Mouse (Mus musculus) adrenal gland, adult 18-20 months (tissue): ENCODE measurements around the gene Mylk3. TPM values are rescaled to one million over a fixed set of nuclear protein-coding genes. Genes with fewer than 3 reads are reported as not detected.

Experiments used
- DNase-seq, 2 experiments: peaks; one replicate each; pipeline ENCODE4 v3.0.0; 2021 to 2022; ENCODE audit warnings: low spot score in 2 of 2
- total RNA-seq, 2 experiments: library from RNA; stranded (reverse); gene quantifications; 1 replicate in 1 of 2; 2 replicates in 1 of 2; pipeline ENCODE4 v1.2.3; 2021

The Mylk3 gene
- total RNA-seq, 2 experiments from 2014 or later: 0.45 to 0.70 TPM

DNA sequence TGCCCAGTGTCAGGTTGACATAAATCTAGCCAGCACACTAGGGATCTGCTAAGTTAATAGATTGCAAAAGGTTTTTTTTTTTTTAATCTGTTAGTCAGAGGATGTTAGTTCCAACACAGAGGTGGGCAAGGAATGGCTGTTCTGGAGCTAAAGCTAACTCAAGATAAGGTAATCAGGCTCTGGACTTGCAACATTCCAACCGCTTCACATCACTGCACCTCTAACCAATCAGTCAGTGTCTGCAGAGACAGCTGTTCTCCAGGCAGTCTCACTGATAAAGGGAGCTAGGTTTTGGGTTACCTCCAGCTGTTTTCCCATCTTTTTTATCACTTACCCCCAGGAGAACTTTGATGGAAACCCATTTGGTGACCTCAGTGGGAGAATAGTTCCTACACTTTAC, 5.3 kb upstream of the Mylk3 start:
- DNase-seq: no peak

DNA sequence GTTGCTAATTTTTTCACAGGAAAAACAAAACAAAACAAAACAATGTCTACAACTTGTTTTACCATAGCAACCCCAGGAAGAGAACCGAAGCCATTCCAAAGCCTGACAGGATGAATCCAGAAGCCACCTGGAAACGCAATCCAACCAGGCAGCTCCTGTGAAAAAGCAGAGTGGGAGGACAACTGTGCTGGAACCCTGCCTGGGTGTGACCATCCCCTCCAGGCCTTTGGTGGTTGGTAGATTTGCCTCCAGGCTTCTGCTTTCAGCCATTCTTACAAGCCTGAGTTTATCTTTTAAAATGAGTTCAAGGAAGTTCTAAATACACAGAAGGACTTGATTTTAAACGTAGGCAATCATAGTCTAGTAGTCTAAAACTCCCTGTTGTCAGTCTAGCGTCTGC, 4.2 kb downstream of the Mylk3 start:
- DNase-seq: no peak

DNA sequence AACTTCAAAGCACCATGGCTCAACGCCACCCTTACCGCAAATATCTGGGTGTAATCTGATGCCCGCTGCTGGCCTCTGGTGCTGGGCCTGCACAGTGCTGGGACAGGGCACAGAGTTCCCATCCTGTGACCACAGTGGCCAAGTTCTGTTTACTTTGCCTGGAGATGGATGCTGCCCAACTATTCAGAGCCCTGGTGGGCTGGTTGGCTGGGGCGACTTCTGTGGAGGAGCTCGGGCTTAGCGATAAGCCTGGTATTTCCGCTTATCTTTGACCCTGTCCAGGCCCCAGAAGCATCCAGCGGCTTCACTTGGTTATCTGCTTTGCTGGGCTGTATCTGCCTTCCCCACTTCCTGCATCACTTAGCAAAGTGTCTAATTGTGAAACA, 5.3 kb downstream of the Mylk3 start:
- DNase-seq: no peak

DNA sequence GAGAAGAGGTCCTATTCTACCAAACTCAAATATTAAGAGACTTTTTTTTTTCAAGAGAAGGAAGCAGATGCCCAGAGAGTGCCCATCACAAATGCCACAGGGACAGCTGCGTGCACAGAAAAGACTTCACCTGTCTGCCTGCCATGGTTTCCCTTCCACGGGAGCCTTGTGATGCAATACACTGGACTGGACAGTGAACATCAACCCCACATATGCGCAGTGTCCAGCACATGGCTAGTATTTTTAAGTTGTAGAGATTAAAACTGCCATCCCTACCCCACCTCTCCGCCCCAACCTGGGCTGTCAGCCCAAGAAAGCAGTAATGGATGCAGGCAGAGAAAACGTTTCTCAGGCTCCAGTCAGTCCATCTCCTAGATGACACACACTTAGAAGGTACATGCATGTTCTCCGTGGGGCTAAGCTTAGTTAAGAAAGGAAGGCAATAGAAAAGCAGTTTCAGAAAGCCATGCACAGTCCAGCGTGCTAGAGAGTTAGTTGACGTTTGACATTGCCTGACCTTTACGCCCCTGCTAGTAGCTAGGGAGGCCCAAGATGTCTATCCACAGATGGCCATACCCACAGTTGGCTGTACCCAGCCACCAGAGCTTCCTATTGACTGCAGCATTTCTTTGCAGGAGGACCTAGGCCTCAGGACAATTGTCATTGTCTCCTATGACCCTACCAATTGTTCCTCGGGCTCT, 5.9 kb downstream of the Mylk3 start:
- no peak for DNase-seq

DNA sequence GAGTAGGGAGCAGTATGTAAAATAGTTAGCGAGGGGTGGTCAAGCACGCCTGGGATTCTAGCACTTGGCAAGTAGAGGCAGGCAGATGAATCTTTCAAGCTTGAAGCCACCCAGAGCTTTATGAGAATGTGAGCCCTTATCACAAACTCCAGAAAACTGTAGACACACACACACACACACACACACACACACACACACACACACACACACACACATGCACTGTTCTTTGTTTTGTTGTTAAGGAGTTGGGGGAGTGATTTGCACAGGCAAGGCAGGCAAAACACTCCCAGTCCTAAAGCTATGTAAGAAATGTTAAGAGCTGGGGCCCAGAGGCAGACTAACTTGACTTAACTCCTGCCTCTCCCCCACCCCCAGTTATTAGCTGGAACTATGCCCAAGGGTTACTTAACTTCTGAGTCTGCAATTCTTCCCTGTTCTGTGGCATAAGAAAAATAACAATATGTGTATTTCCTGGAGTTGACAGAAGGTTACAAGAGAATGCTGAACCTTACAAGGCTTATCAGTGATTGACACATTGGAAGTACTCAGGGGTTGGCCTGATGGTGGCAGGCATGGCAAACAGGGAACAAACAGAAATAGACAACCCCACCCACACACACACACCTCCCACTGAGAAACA, 6.9 kb downstream of the Mylk3 start:
- no peak for DNase-seq

DNA sequence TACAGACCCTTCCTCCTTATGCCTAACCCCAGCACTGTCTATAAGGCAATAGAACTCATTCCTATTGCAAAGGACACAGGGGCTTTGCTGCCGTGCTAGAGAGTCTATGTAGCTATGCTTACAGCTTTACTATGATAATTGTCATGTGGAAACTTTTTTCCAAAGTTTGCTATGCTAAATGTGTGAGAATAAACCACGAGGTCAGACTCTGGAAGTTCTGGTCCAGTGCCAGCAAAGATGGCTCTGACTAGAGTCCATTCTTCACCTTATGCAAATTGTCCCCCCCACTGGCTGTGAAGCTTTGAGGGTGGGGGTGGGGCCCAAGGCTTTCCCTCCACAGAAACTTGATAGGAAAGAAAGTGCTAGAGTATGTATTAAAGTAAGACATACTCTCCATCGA, 9.6 kb downstream of the Mylk3 start:
- DNase-seq: no peak

DNA sequence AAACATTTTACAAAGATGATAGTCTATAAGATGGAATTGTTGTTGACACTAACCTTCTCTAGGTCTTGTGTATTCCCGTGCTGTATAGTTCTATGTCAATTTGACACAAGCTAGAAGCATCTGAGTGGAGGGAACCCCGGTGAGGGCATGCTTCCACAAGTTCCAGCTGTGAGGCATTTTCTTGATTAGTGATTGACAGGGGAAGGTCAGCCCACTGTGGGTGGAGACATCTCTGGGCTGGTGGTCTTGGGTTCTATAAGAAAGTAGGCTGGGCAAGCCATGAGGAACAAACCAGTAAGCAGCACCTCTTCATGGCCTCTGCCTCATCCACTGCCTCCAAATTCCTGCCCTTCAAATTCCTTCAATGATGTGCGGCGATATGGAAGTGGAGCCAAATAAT, 11.9 kb downstream of the Mylk3 start:
- DNase-seq: no peak

DNA sequence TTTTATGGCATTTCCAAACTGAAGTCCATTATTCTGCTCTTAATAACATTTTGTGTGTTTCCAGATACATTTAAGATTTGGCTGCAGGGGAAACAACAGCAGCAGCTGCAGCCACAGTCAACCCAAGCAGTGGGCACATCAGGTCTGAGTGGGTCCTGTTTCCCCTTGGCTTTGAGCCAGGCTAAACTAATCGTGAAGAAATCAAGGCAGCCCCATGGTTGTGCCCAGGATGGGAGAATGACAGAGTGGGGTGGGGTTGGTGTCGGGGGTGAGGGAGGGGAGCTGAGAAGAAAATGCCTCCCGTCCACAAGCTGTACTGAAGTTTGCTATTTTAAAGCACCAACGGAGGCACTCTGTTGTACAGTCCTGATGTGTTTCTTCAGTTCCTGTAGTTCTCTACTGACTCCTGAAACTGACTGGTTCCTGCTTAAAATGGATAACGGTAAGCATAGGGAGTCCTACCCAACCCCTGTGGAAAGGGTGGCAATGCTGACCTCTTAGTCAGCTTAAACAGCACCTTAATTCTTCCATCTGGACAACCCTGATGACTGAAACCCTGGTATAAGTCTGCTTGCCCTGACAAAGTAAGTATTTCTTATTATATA, 12.6 kb downstream of the Mylk3 start:
- no peak for DNase-seq

DNA sequence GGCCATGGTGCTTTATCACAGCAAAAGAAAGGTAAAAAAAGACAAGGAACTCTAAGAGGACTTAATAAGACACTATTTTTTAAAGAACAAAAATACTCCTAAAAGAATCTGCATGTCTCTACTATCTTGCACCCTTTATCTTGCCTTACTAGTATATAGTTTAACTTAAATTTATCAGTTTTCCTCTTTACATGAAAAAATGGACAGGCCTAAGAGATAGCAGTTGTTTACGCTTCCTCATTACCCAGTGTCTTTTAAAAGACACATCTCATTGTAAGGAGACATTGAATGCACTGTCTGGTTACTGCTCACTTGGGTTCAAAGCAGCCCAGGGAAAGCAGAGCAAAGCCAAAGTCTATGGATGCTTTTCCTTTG, 13.7 kb downstream of the Mylk3 start:
- no peak for DNase-seq

DNA sequence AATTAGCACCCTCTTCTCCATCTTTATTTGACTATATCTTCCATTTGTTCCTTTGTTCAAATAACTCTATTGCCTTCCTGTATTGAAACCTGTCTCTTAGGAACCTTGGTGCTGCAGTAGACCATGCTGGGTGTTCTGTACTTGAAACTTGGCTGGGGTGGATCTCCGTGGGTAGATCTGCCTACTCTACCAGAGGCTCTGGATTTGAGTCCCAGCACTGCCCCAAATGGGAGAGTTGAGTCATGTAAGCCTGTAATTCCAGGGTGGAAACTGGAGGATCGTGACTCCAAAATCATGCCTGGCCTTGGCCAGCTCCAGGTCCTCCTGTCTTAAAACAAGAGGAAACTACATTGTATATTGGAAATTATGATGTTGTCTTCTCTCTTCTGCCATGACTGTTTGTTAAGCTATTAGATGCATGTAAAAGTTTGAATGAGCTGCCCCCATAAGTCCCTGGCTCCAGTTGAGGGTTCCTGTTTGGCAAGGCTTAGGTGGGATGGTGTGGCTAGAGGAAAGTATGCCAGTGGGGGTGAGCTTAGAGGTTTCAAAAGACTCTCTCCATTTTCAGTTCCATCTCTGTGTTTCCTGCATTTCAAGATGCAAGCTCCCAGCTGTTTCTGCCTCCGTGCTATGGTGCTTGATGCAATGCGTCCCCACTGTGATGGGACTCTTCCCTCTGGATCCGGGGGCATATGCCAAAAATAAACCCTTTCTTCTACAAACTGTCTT, 14.2 kb downstream of the Mylk3 start:
- no peak for DNase-seq

DNA sequence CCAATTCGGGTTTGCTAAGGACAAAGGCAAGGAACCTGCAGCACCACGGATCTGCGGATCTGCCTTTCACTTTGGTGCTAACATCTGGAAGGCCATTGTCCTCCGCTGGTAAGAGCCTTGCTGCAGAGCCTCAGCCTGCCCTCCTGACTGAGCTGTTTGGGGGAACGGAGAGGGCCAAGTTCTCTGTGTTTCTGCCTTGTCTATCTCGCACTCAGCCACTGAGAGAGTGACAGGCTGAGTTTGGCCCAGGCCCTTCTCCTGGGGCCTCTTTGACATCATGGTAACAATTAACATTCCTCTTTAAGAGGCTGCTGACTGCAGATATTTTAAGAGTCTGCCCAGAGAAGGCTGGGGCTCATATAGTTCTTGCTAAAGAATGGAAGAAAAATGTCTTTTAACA, 21.0 kb downstream of the Mylk3 start:
- no peak for DNase-seq

DNA sequence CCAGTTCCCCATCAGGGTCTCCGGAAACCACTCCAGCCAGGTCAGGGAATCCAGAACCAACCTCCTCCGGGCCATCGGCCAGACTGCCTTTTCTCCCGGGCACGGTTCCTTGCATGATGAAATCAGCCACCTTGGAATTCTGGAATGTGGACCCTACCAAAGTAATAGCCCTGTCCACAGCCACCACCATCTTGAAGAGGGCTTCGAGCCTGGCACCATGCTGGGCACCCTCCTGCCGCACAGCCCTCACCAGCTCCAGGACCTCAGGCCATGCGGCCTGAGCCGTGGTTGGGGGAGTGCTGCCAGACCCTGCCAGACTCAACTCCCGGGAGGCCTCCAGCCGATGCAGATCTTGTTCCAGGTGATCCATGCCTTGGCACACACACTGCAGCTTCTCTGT, 21.5 kb downstream of the Mylk3 start:
- no peak for DNase-seq

DNA sequence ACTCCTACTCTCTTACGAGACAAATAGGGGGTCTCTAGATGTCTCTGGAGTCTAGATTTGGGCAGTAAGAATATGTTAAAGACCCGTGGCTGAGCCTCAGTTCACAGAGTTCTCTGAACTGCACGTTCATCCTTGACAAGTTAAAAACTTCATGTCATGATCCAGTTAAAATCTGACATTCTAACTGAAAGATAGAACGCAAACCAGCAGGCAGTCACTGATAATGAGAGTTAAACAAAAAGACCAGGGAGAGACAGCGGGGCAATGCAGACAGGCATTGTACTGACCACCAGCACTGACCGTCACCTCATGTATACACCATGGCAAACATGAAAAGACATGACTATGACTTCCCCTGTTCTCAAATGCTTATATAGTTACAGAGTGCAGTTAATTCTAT, 22.7 kb downstream of the Mylk3 start:
- no peak for DNase-seq

DNA sequence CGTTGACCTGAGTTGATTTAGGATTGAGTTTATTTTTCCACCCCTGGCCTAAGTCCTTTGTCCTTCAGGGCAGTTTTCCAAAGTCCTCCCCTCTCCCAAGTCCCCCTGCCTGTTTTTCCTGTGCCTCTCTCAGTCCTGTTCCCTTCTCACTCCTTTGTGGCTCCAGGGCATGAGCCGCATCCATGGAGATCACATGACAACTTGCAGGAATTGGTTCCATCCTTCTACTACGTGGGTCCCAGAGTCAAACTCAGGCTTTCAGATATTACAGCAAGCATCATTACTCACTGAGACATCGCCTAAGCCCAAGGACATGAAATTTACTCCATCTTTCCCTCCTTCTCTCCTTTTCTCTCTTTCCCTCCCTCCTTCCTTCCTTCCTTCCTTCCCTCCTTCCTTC, 23.9 kb downstream of the Mylk3 start:
- DNase-seq: no peak

DNA sequence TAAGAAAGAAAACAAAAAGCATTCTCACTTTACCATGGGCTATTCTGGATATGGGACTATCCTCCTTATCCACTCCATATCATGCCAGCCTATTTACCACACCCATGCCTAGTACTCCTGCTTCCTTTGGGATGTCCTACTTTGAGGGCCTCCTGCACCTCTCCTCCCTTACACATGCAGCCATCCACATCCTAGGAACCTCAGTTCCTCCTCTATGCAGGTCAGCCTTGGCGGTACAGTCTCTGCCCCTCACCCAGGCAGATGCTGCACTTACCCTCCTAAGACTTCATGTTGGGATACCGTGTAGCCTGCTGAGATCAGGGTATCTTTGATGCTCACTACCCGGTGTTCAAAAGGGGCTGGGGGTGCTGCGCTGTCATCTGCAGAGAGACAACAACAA, 32.9 kb downstream of the Mylk3 start:
- no peak for DNase-seq

DNA sequence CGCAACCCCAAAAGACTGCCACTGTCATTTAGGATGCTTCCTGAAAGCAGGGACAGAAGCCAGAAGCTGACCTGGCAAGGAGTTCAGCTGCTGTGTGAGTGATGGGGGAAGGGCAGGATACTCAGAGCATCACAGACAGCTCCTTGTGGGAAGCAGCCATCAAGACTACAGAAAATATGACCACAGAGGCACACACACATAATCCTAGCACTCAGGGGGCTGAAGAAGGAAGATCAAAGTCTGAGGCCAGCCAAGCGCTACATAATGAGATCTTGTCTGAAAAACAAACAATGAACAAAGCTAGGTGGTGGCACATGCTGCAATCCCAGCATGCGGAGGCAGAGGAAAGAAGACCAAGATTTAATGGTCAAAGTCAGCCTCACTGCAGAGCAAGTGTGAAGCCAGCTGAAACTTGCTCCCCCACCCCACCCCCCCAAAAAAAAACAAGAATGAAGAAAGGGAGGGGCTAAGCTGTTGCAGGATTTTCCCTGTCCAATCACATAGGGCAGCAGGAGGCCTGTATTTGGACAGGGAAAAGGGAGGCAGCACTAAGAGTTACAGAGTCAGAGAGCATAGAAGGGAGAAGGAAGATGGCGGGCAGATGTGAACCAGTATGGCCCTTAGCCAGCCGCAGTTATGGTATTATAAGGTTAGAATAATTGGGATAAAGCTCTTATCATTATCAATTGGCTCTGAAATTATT, 46.1 kb downstream of the Mylk3 start:
- no peak for DNase-seq

DNA sequence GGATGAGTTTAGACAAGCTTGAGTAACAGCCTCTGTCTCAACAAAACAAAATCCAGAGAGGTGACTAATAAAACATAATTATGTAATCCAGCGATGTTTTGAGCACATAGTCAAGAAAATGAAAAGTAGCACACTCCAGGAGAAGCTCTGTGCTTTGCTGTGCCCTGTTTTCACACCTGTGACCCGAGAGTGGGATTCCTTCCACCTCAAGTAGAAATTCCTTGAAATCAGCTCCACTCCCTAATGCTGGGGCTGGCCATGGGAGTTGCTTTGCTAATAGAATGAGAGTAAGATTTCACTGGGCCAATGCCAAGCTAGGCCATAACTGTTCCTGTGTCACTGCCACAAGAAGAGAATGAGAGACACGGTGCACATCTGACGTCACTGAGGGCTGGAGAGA, 48.5 kb downstream of the Mylk3 start:
- no peak for DNase-seq

DNA sequence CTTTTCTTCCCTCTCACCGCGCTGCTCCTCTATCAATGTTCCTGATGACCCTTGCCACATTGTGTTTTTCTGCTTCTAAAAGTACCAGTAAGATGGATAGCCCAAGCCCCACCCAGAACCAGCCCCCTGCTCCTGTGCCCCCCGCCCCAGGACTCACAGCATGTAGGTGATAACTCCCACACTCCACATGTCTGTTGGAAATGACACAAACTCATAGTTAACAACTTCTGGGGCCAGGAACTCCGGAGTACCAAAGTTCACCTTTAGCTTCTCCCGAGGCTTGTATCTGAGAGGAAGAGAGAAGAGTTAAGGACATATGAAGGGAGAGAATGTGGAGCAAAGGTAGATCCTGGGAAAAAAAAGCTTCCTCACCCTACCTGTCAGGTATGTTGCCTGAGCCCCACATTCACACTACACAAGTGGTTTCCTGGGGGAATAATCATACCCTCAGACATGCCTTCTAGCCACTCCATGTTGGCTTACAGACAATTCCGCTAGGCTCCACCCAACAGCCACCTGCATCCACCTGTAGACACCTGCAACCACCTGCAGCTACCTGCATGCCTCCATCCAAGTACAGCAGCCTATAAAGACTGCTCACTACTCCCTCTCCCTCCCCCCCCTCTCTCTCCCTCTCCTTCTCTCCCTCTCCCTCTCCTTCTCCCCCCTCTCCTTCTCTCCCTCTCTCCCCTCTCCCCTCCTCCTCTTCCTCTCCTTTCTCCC, 49.8 kb downstream of the Mylk3 start:
- no peak for DNase-seq

DNA sequence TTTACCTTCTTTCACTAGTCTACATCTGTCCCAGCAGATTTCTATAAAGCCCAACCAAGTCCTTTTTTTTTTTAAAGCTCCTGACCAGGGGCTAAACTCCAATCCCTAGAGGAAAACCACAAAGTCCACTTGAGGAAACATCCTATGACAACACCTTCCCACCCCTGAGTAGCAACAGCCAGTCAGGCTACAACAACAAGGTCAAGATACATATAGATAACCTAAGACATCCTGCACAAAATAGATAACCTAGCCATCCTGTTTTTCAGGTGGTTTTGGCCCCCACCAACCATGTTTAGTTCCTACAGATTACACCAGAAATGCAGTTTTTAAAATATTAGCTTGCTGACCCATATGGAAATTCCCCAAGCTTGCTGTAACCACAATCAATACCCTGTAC, 51.0 kb downstream of the Mylk3 start:
- DNase-seq: no peak

DNA sequence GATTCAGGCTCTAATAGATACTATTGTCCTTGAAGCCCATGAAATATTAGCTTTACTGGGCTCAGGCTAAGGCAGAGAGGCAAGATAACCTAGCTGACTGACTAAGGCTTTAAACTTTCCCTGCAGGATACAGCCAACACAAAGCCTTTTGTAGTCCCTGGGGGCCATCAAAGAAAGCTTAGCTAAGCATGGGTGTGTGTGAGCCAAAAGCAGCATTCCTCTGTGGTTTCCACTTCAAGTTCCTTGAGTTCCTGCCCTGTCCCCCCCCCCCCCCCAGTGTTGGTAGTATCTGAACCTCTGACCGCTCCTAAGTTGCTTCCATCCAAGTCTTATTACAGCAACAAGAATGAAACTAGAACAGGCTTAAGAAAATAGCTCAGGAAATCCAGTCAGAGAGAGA, 56.6 kb downstream of the Mylk3 start:
- no peak for DNase-seq

DNA sequence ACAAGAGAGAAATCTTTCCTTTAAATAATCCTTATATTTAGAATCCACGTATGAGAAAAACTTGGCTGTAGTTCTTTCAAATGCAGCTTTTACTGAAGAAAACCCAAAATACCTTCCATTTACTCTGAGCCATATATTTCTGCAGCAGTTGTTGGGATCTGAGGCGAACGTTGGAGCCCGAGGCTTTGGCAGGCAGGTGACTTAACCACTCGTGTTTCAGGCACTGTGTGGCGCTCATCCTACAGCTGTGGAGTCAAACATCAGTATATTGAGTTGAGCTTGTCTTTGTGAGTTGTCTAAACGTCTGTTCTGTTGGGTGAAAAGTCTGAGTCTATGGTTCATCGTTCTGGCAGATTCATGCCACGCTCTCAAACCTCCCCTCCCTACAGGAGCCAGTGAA, 59.1 kb downstream of the Mylk3 start:
- no peak for DNase-seq
